Mouse (Mus musculus) kidney, postnatal 0 days (tissue): ENCODE measurements around the gene Bicdl2. TPM values are rescaled to one million over a fixed set of nuclear protein-coding genes. Genes with fewer than 3 reads are reported as not detected.
A peak's percentile ranks its signal among the peaks of the same experiment; 100 is the strongest.

ENCODE experiments used
- ATAC-seq: fragments of 200-750 bp; cut with Nextera tagmentation; replicated peaks from 2 replicates; pipeline ENCODE4 v1.8.0; 2017; ENCODE audit warnings: low read depth, moderate number of reproducible peaks, moderate TSS enrichment, moderate library complexity; ENCODE audit not compliant: low FRiP score
- DNase-seq: peaks from one replicate; pipeline ENCODE4 v3.0.0-alpha.2; 2016; ENCODE audit warnings: low spot score
- H3K27ac ChIP-seq: fragments of 300-500 bp; sonication (generic); 2 replicates; pipeline ENCODE4 v1.5.1; 2014; ENCODE audit warnings: mild to moderate bottlenecking
- H3K27me3 ChIP-seq: fragments of 300-500 bp; sonication (generic); 2 replicates; pipeline ENCODE4 v1.6.1; 2014; ENCODE audit warnings: low read length, mixed read lengths; ENCODE audit not compliant: insufficient read depth
- H3K36me3 ChIP-seq: fragments of 300-500 bp; sonication (generic); 2 replicates; pipeline ENCODE4 v1.6.1; 2014; ENCODE audit warnings: low read length, mixed read lengths; ENCODE audit not compliant: insufficient read depth
- H3K4me1 ChIP-seq: fragments of 300-500 bp; sonication (generic); replicated peaks from 2 replicates; pipeline ENCODE4 v1.6.1; 2014; ENCODE audit warnings: antibody characterized with exemption, low read length, mixed read lengths; ENCODE audit not compliant: insufficient read depth
- H3K4me2 ChIP-seq: fragments of 300-500 bp; sonication (generic); 2 replicates; pipeline ENCODE4 v1.6.1; 2014; ENCODE audit warnings: mild to moderate bottlenecking, low read length, moderate library complexity, mixed read lengths
- H3K4me3 ChIP-seq: fragments of 300-500 bp; sonication (generic); replicated peaks from 2 replicates; pipeline ENCODE4 v1.5.1; 2014; ENCODE audit warnings: low read depth, low read length
- H3K9ac ChIP-seq: fragments of 300-500 bp; sonication (generic); 2 replicates; pipeline ENCODE4 v1.6.1; 2014; ENCODE audit warnings: low read depth, low read length
- H3K9me3 ChIP-seq: fragments of 300-500 bp; sonication (generic); replicated peaks from 2 replicates; pipeline ENCODE4 v1.6.1; 2016; ENCODE audit warnings: low read length, inconsistent platforms, mixed read lengths
- CTCF ChIP-seq: IDR thresholded peaks from 2 replicates; pipeline ENCODE4 v1.5.1; 2016; ENCODE audit warnings: antibody characterized with exemption, low read depth, mild to moderate bottlenecking, moderate library complexity
- WGBS: fragments of 180-500 bp; shearing (Covaris S2); extraction: QIAGEN DNeasy Blood & Tissue Kit; methylation state at CpG from one replicate; pipeline ENCODE4 v1.1.7; 2014; 5-methylcytosine and 5-hydroxymethylcytosine counted together
- polyA plus RNA-seq: library from polyadenylated mRNA; unstranded; fragments of >200 nt; fragmentation: Nextera tagmentation; extraction: Ambion mirVana; gene quantifications from 2 replicates; pipeline ENCODE4 v1.2.1, GENCODE M21; 2015

Gene Bicdl2
- polyA plus RNA-seq, 1 experiment from 2014 or later, result 2.4 TPM

GRCm38 (mm10) chr17:23681086-23681485 is 20.8 kb downstream of the Bicdl2 start:
- Histone ChIP-seq H3K4me1 (peaks cover 16% of the 10 kb centered on the region; the same call in 1 of the 2 replicates), H3K9me3 (no peaks in the 10 kb centered on the region), H3K9ac (0 out of 2 replicates have a peak overlapping the region, but pooled peaks have one; percentile 18), H3K4me3 (no peak overlapping the region), H3K4me2 (peak overlapping the region; percentile 54), H3K36me3 (no peaks in the 10 kb centered on the region), H3K27me3 (peaks cover 10% of the 10 kb centered on the region; the same call in 1 of the 2 replicates), H3K27ac (peak overlapping the region; percentile 84)
- WGBS, result 49% methylated on average over 10 of the region's 10 CpGs
- ATAC-seq, result 0 out of 2 replicates have a peak, but pooled peaks have one; percentile 12
- TF ChIP-seq CTCF, result no peak
- DNase-seq, result no peak

DNA sequence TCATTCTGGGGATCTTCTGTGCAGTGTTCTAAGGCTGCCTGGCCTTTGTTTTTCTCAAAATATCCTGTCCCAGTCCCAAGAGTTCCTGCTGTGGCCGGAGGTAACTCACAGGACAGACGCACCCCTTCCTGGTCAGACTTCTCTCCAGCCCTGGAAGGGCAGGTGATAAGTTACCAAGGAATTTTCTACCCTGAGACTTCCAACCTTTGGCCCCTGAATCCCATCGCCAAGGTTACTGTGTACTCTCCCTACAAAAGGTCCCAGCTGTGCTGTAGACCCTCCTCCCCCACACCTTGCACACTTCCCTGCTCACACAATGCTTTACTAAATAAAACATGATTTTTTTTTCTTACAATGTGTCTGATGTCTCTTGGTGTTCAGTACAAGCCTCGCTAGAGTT is 21.8 kb downstream of the Bicdl2 start:
- TF ChIP-seq CTCF, result no peak
- Histone ChIP-seq H3K27me3 (peaks cover 10% of the 10 kb centered on the region; the same call in 1 of the 2 replicates), H3K4me2 (peak overlapping the region; percentile 54), H3K36me3 (no peaks in the 10 kb centered on the region), H3K9me3 (no peaks in the 10 kb centered on the region), H3K4me1 (peaks cover 10% of the 10 kb centered on the region; the same call in 1 of the 2 replicates), H3K27ac (peak overlapping the region; percentile 84), H3K9ac (no peak overlapping the region), H3K4me3 (no peak overlapping the region)
- ATAC-seq (peak; percentile 60), DNase-seq (no peak)
- WGBS, result 25% methylated on average over 4 of the region's 4 CpGs

- DNase-seq (no peak), ATAC-seq (no peak)
- H3K4me3 ChIP-seq, result peak overlapping the region; percentile 33; the same call in 1 of the 2 replicates
- peak overlapping the region; percentile 84 for H3K27ac ChIP-seq
- H3K36me3 ChIP-seq, result no peaks in the 10 kb centered on the region
- 0 out of 2 replicates have a peak overlapping the region, but pooled peaks have one; percentile 35 for H3K9ac ChIP-seq
- H3K27me3 ChIP-seq, result peaks cover 10% of the 10 kb centered on the region; the same call in 1 of the 2 replicates
- WGBS, result 39% methylated on average over 3 of the region's 3 CpGs
- peaks cover 10% of the 10 kb centered on the region; the same call in 1 of the 2 replicates for H3K4me1 ChIP-seq
- no peaks in the 10 kb centered on the region for H3K9me3 ChIP-seq
- H3K4me2 ChIP-seq, result peak overlapping the region; percentile 54
- TF ChIP-seq CTCF, result no peak
Measured at GRCm38 (mm10) chr17:23682530-23682929, 22.2 kb downstream of the Bicdl2 start.

- Histone ChIP-seq H3K4me3 (peak overlapping the region; percentile 33), H3K4me2 (peak overlapping the region; percentile 54), H3K9ac (peak overlapping the region; percentile 35)
Measured at GRCm38 (mm10) chr17:23683226-23683625, 22.9 kb downstream of the Bicdl2 start.

DNA sequence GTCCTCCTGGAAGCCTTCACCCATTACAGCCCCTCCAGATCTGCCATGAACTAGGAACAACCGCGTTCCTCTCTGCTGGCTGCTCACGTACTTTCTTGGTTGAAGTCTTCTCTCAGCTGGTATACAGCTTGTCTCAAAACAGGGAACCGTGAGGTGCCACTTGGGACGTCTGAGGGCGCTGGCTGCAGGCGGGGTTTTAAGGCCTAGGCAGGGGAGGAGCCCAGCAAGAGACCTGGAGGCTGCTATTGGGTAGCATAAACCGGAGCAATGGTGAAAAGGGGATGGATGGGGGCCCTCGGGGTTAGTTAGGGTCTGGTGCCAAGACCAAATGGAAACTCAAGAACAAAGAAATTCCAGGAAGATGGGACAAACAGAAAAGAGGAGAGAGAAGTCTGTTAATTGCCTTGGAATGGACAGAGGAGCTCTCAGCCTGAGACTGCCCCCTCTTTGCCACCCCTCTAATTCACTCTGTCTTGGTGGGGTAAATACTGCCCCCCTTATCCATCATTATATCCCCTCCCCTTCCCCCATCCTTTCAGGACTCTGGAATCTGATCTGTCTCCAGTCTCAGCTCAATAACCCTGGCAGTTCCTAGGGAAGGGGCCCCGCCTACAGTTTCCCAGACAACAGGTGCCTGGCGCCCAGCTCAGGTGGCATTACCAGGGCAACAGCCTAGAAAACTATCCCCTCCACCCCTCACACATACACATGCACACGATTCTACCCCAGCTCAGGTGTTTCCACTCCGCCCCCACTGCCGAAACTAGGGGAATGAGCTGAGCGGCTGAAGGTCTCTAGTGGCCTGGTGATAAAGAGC is 23.8 kb downstream of the Bicdl2 start, which contains the start of gene Cldn9:
Gene Cldn9, minus strand, starts transcription at position 171 of the 817 bp plus-strand sequence.
- ATAC-seq, result peak; percentile 85
- H3K9ac ChIP-seq, result peak within 1 kb of the TSS; percentile 35
- H3K27me3 ChIP-seq, result peaks cover 10% of the 10 kb centered on the region; the same call in 1 of the 2 replicates
- no peaks in the 10 kb centered on the region for H3K9me3 ChIP-seq
- WGBS, result 10% methylated on average over 15 of the region's 15 CpGs
- no peak for TF ChIP-seq CTCF
- peak; percentile 87 for DNase-seq
- H3K4me2 ChIP-seq, result peak within 1 kb of the TSS; percentile 54
- peak within 1 kb of the TSS; percentile 84 for H3K27ac ChIP-seq
- H3K4me1 ChIP-seq, result peaks cover 10% of the 10 kb centered on the region; the same call in 1 of the 2 replicates
- peak within 1 kb of the TSS; percentile 33 for H3K4me3 ChIP-seq
- H3K36me3 ChIP-seq, result no peaks in the 10 kb centered on the region

More at GRCm38 (mm10) chr17:23683226-23683625, 22.9 kb downstream of the Bicdl2 start:
- ATAC-seq, result 0 out of 2 replicates have a peak, but pooled peaks have one; percentile 4
- Histone ChIP-seq H3K27ac (peak overlapping the region; percentile 84), H3K4me1 (peaks cover 10% of the 10 kb centered on the region; the same call in 1 of the 2 replicates), H3K36me3 (no peaks in the 10 kb centered on the region), H3K27me3 (peaks cover 10% of the 10 kb centered on the region; the same call in 1 of the 2 replicates), H3K9me3 (no peaks in the 10 kb centered on the region)
- 7% methylated on average over 15 of the region's 15 CpGs for WGBS
- TF ChIP-seq CTCF, result no peak
- DNase-seq, result no peak

DNA sequence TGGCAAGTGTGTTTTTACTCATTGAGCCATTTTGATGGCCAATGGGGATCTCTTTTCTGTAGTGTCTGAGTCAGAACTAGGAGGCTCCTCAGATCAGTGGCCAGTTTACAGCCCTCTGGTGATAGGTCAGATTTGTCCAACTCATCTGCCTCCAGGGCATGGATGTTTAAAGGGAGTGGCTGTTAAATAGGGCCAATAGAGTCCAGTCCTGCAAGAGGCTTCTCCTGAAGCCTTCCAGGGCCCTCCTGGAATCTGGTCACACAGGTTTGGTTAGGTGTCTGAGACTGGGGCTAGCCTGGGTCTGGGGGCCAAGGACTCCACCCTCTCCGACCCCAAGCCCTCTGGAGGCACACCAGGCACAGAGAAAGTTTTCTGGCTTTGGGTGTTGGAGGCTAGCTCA is 34.2 kb downstream of the Bicdl2 start:
- no peak for TF ChIP-seq CTCF
- ATAC-seq (no peak), DNase-seq (no peak)
- 50% methylated on average over 1 of the region's 1 CpGs for WGBS
- 0 out of 2 replicates have a peak, but pooled peaks cover 8% of the 10 kb centered on the region for H3K4me1 ChIP-seq
- H3K9ac ChIP-seq, result no peak overlapping the region
- no peaks in the 10 kb centered on the region for H3K27me3 ChIP-seq
- H3K9me3 ChIP-seq, result no peaks in the 10 kb centered on the region
- no peak overlapping the region for H3K4me2 ChIP-seq
- H3K36me3 ChIP-seq, result no peaks in the 10 kb centered on the region
- no peak overlapping the region for H3K4me3 ChIP-seq
- no peak overlapping the region for H3K27ac ChIP-seq
